Mouse (Mus musculus): ENCODE measurements at regions not wholly inside any gene's neighbourhood (a gene's known extent, or its start where the extent isn't known, plus 50 kb on each side); places are given as distances from the start of the nearest gene placed in this dataset.

- TF ChIP-seq CTCF (IDR thresholded peaks at IDR 0.05; ENCODE audit: insufficient read depth, low read depth, low read length) = no peak
- TF ChIP-seq POLR2A (IDR thresholded peaks at IDR 0.05; ENCODE audit: insufficient read depth, low read depth, low read length) = no peak
These were observed 191.4 kb downstream of the S1pr1 start for GRCm38 (mm10) chr3:115523515-115523914.

All from olfactory bulb, adult 2 months (tissue).